Mouse (Mus musculus): ENCODE results near the gene Smarcd3.
A peak's percentile ranks its signal among the peaks of the same experiment; 100 is the strongest.

The Smarcd3 gene

DNA sequence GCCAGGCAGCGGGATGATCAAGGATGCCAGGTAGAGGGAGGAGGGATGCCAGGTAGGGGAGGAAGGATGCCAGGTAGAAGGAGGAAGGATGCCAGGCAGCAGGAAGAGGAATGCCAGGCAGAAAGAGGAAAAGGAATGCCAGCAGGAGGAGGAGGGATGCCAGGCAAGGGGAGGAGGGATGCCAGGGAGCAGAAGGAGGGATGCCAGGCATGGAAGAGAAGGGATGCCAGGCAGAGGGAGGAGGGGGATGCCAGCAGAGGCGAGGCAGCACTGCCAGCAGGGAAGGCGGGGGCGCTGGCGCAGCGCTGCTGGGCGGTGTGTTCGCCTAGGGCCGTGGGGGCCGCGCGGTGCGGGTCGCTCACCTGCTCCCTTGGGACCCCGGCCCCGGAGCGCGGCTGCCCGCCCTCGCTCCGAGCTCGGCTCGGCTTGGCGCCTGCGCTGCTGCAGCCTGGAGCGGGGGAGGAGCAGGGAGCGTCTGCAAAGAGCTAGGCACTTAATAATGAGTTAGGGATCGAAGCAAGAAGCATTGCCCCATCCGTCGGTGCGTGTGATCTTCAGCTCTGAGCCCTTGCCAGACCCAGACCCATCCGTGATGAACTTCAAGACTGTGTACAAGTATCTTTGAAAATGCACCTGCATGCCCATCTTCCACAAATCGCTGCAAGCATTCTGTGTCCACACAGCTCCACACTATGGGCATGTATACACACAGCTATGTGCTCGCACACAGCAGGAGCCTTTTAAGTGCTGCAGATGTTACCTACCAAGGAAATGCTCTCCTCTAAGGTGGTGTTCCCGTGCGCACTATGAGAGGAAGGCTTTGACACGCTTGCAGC, at the start of gene Smarcd3:
Gene Smarcd3, minus strand, starts transcription at position 426 of the 836 bp plus-strand sequence.
- no peak for DNase-seq

DNA sequence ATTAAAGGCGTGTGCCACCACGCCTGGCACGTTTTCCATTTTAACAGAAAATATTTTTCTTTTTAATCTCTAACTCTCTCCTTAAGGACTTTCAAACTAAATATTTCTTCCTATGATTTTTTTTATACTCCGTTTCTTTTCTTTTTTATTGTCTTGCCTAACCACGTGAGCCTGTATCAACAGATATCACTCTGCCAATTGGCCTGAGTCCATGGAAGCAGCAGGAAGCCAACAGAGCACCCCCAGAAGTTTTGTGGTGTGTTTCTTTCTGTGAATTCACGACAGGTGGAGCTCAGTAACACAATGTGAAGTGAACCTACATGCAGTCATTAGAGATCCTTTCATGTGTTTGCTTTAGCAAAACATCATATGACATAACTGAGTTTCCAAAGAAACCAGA, 37.2 kb upstream of the Smarcd3 start:
- DNase-seq: no peak

DNA sequence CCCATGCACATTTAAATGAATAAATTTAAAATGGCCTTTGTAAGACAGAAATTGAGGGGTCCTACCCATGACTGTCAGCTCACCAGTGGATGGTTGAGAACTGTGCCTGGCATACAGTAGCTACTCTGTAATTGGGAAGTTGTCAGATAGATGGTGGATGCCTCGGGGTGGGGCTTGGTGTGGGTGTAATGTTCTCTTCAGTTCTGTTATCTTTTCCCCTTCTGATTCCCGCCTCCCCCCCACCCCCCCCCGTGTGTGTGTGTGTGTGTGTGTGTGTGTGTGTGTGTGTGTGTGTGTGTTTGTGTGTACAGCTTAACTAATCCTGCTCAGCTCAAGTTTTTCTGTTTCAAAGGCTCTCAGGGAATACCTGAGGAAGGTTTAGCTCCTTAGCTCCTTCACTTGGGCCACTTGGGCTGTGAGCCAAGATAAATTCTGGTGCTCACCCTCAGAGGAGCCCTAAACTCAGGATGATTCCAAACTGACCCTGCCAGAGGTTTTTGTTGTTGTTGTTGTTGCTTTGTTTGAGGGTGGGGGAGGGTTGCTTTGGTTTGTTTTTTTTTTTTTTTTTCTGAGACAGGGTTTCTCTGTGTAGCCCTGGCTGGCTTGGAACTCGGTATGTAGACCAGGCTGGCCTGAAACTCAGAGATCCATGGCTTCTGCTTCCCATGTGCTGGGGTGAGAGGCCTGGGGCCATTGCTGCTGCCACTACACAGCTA, 35.7 kb upstream of the Smarcd3 start:
- DNase-seq: no peak

DNA sequence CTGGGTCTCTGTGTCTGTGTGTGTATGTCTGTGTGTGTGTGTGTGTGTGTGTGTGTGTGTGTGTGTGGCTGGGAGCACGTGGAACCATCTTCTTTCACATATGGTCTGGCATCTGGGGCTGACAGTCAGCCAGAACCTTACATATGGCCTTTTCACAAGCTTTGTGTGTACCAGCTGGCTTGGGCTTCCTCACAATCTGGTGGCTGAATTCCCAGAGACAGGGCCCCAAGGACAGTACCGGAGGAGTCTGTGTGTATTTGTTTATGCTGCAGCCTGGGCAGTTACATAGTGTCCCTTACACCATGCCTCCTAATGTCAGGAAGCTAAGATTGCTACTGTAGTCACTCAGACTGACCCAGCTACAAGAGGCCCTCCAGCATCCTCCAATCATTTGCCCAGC, 32.9 kb upstream of the Smarcd3 start:
- no peak for DNase-seq

DNA sequence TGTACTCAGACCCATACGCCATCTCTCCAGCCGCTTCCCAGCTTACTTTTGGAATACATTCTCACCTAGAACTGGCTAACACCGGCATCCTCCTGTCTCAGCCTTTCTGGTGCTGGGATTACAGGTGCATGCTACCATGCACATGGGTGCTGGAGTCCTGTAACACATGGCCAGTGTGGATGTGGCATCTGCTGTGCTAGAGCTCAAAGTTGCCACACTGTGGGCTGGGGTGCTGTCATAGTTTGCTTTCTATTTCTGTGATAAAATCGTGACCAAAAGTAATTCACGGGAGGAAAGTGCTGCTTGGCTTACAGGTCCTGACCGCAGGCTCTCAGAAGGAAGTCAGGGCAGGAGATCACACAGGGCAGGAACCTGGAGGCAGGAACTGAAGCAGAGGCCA, 30.3 kb upstream of the Smarcd3 start:
- no peak for DNase-seq

DNA sequence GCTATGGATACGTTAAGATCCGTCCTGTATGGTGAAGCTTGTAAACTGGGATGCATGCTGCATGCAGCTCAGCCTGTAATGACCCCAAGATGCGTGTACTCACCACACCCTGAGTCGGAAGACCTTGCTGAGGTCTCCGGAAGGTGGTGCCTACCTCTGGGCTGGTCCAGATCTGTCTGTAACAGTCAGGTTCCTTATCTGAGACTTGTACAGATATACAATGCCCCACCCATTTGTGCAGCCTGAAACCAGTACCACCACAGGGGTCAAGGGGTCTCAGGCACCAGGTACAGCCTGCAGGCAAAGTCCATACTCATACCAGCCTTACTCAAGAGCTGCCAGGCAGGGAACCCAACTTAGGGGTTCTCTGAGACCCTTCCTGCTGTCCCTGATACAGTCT, 28.6 kb upstream of the Smarcd3 start:
- DNase-seq: no peak

DNA sequence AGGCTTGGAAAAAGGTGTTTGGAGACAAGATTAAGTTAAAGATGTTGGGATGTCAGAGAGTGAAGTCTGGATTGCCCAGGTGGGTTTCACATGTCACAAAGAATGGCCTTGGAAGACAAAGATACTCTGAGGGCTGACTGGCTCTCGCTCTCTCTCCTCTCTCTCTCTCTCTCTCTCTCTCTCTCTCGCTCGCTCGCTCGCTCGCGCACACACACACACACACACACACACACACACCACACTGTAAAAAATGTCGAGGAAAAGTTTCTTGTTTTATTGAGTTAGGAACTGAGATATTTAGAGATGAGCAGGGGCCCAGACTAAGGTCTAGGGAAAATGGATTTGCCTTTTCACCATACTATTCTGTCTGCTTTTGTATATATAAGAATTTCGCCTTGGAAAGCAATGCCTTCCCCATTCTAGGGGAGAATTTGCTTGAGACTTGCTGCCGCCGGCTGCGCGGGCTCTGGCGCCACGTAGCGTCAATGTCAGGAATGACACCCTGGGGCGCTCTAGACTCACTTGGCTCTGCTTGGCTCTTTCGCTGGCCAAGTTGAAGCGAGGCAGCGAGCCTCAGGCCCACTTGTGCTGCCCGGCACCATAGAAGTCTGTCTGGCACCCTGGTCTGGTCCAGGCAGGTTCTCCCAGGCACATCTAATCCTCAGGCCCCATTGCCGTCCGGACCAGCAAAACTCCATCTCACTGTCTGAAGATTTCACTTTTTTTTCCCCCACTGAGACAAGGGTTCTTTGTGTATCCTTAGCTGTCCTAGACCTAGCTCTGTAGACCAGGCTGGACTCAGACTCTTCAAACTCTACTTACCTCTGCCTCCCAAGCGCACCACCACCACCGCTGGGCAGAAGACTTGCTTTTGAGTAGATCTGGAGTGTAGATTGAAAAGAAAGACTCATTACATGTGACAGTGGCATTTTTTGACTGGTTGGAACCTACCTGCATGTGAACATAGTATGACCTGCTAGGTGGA, 27.8 kb upstream of the Smarcd3 start:
- DNase-seq: peak; percentile 68 to 85

DNA sequence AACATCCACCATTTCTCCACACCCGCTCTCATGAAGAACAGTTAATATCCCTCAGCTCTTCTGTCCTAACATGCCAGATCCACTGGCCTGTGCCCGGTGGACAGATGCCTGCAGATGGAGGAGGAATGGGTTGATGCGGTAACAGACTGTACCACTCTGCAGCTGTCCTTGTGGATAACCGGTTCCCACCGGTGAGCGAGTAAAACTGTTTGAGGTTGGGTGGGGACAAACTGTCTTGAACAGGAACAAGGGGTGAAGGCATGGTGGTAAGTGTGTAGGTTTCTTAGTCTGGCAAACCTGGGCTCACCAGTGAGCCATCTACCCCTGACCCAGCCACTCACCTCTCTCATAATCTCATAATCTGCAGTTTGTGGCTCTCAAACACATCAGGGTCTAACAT, 27.1 kb upstream of the Smarcd3 start:
- no peak for DNase-seq

DNA sequence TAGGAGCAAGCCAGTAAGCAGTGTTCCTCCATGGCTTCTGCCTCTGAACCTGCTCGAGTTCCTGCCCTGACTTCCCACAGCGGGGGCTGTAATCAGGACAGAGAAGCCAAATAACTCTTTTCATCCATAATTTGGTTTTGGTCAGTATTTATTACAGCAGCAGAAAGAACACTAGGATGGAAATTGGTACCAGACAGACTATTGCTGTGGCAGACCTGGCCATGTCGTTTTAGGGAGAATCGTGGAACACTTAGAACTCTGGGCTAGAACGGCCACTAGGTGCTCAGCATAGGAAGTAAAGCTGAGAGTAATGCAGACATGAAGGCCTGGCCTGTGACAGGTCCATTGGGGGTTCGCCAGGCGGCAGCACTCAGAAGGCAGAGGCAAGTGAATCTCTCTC, 25.5 kb upstream of the Smarcd3 start:
- no peak for DNase-seq

DNA sequence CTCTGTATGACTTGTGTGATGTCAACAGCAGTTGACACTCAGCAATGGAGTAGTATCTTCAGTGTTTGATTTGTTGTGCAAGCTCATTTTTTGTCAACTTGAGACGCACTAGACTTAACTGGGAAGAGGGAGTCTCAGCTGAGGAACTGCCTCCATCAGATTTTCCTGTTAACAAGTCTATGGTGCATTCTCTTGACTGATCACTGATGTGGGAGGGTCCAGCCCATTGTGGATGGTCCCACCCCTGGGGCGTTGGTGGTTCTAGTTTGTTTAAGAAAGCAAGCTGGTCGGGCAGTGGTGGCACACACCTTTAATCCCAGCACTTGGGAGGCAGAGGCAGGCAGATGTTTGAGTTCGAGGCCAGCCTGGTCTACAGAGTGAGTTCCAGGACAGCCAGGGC, 25.0 kb upstream of the Smarcd3 start:
- no peak for DNase-seq

DNA sequence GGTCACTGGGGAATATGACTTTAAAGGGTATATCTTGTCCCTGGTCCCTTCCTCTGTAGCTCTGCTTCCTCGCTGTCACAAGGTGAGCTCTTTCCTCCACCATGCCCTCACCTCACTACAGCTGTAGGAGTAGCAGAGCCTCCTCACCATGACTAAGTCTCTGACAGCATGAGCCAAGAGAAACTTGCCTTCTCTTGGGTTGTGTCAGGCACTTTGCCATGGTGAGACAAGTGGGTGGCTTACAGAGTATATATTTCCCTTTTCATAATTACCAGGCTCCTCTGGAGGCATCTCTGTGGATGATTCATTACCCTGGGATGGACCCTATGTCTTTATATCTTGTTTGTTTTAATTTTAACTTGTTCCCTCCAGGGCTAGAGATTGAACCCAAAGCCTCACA, 21.2 kb upstream of the Smarcd3 start:
- no peak for DNase-seq

DNA sequence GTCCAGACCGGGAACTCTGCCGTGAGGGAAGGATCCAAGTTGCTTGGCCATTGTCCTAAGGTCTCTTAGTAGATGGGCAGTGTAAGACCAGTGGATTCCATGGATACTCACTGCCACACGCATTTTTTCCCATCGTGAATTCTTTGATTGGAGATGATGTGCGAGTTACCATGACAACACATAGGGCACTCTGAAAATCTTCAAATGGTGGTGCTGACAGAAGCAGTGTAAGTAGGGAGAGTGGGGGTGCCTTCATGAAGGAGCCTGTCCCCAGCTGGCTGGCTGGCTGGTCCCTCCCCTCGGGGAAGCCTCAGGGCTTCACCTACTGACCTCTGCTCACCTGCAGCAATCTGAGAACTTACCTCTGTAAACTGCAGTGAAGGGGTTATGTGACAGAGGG, 14.9 kb upstream of the Smarcd3 start:
- DNase-seq: no peak

DNA sequence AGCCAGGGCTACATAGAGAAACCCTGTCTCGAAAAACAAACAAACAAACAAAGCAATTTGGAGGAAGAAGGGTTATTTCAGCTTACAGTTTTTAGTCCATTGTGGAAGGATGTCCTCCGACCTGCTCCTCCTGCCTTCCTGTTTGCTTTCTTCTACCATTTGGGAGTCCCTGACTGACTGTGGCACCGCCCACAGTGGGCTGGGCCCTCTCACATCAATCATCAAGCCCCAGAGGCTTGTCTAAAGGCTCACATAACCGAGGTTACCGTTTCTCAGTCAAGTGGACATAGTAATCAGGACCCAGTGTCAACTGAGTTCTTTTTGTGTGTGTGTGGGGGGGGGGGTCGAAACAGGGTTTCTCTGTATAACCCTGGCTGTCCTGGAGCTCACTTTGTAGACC, 13.9 kb upstream of the Smarcd3 start:
- DNase-seq: no peak

DNA sequence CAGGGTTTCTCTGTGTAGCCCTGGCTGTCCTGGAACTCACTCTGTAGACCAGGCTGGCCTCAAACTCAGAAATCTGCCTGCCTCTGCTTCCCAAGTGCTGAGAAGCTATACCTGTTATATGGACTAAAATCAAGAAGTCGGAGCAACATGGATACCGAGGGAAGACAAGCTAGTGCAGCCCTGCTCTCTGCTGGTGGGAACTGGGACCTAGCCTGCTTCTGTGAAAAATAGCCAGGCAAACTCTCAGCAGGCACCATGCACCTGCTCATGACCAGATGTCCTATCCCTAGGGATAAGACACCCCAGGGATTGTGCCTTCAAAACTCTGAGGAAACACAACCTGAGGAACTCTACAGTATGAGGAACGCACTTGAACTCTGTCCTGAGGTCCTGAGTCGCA, 12.8 kb upstream of the Smarcd3 start:
- DNase-seq: no peak

DNA sequence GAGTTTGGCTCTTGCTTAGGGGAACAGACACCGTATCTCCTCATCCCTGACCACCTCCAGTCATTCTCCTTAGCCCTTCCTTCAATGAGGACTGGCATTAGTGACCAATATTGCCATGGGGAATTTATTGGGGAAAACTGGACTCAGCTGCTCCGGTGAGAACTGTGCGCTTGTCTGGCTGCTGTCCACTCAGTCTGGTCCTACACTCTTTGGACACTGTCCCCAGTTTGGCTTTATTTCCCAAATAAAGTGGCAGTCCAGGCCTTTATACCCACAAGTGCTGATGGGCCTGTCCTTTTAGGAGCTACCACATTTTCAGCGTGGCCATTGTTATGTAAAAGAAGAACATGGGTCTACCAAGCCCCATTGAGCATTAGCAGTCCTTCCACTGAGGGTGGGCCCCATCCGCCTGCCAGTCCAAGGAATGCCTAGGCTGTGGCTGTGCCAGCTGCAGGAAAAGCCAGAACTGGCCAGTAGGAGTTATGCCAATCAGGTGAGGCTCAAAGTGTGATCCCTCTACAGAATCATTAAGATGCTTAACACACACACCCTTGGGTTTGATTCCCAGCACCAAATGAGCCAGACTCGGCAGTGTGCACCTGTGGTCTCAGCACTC, 11.4 kb upstream of the Smarcd3 start:
- DNase-seq: no peak

DNA sequence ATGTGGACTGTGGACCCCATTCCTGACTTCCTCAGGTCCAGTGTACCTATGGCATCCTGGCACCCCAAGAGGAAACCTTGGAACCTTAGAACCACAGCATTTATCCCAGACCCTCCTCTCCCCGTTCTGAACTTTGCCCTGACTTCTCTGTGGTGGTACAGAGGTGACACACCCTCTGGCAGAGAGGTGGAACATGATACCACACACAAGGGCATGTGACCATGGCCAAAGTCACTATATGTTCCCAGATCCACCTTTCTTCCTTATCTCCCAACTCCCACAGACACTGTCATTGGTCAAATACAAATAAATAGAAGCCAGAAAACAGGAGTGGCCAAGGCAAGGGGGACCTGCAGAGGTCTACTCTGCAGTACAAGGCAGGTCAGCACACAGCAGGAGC, 10.9 kb upstream of the Smarcd3 start:
- DNase-seq: no peak

DNA sequence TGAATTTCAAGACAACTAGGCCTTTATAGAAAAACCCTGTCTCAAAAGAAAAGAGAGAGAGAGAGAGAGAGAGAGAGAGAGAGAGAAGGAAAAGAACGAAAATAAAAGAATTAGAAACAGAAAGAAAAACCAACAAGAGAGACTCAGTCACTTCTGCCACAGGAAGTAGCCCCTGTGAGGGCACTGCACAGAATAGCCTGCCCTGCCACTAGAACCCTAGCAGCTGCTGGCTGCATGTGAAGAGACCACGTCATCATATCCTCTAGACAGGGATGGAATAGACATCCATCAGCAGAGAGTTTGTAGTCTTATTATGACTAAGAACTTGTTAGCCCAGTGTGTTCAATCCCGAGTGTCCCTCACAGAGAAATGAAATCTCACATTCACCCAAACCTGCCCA, 5.5 kb upstream of the Smarcd3 start:
- no peak for DNase-seq

DNA sequence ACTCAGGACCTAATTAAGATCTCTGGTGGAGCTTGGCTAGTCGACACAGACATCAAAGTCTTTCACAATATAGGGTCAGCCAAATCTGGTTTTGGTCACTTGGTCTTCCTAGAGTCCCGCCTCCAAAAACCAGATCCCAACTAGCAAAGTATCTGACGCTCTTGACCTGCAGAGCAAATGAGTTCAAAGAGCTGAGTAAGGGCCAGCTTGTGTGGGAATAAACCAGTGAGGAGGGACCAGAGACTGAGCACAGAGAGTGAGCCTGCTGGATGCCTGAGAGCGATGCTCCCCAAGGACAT, 560 bp upstream of the Smarcd3 start:
- no peak for DNase-seq

DNA sequence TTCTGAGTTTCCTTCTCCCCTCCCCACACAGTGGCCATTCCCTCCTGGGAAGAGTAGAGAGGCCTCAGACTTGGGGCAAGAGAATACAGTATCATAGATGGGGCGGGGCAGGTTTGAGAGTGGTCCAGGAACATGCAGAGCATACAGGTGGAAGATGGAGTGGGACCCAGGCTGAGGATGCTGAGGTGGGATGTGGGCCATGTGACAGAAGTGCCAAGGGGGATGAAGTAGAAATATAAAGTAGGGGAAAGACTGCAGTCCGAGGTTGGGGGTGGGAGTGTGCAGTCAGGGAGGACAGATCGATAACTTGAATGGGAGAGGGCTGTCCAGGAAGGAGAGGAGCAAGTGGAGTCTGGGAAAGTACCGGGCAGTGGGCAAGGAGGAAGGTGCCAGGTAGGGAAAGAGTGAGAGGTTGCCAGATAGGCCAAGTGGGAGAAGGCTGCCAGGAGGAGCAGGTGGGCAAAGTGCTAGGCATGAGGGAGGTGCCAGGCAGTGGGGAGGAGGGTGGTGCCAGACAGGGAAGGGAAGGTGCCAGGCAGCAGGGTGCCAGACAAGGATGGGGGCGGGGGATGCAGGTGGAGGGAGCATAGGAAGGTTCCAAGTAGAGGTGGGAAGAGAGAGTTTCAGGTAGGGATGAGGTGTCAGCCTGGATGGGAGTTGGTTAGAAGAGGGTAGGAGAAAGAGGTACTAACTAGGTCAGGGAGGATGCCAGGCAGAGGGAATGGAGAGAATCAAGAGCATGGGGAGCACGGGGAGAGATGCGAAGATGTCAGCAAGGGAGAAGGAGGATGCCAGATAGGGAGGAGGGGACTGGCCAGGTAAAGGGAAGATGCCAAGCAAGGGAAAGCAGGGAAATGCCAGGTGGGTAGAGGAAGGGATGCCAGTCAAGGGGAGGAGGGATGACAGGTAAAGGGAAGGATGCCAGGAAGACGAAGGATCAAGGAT, 898 bp downstream of the Smarcd3 start:
- DNase-seq: no peak

DNA sequence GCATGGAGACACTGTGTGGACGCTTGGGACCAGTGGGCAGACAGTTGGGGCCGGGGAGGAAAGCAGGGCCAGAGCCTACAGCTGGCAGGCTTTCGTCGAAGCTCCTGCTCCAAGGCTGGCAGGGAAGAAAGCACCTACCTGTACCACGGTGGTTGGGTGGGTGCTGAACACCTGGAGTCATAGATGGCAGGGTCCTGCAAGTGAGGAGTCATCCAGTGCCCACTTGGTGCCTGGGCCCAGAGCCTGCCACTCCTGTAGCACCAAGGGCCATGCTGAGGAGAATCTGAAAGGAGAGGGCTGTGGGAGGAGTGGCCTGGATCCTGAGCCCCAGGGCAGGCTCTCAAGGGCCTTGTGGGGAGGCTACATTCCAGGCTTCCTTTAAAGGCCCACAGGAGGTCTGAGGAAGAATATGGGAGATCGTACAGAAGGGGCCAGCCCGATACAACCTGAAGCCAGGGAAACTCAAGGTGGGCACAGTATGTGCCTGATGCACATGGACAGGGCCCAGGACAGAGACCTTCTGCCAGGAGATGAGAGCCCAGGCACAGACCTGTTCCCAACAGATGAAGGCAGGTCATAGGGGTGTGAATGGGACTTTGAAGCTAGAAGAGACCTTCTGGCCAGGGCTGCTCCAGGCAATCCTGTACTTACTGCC, 1.7 kb downstream of the Smarcd3 start:
- DNase-seq: no peak

DNA sequence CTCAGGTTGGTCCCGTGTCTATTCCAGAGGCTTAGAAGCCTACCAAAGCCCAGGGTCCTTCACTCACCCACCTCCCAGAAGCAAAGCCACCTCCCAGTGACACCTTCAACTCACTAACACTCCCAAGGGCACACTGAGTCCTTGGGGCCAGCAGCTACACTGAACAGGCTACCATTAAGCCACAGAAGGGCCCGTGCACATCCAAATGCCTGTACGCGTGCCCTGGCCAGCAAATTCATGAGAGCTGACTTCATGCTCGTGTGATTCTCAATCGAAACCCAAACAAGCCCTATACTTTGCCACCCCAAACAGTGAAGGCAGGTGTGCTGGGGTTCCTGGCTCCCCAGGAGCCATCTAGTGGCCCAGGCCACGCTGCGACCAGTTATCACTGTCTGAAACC, 3.6 kb downstream of the Smarcd3 start:
- no peak for DNase-seq

All from kidney, adult 8-10 months (tissue).